Mouse (Mus musculus) kidney, postnatal 4 days (tissue): ENCODE measurements around the gene Gm28372.
"Not testable (repeated sequence)": the region's sequence is repeated elsewhere in the genome, so short reads cannot be mapped to it uniquely, and the experiment has no call there.

ENCODE experiments used
- DNase-seq, 2 experiments: peaks; one replicate each; pipeline ENCODE4 v3.0.0; 2021; ENCODE audit warnings: mixed read lengths in 2 of 2

The Gm28372 gene

DNA sequence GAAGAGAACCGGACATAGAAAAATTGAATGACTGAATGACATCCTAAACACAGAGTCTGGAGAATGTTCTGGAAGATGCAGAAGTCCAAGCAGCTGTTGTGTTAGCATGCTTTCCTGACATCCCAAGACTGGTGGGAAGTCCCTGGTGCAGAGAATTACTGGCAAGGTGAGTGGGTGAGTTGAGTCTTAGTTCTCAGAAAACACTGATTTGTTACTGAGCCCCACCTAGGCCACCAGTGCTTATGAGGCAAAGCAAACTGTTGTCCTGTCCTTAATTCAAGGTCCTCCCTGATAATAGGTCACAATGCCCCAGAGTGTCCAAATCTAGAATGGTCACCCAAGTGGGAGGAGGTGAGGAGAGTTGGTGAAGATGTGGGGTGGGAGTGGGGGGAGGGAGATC lies at the start of gene Gm28372, which contains the start of gene 1700020A23Rik:
Gene Gm28372, plus strand, starts transcription at position 301 of the 400 bp plus-strand sequence.
Gene 1700020A23Rik, plus strand, starts transcription at position 321 of the 400 bp plus-strand sequence.
- no peak for DNase-seq

DNA sequence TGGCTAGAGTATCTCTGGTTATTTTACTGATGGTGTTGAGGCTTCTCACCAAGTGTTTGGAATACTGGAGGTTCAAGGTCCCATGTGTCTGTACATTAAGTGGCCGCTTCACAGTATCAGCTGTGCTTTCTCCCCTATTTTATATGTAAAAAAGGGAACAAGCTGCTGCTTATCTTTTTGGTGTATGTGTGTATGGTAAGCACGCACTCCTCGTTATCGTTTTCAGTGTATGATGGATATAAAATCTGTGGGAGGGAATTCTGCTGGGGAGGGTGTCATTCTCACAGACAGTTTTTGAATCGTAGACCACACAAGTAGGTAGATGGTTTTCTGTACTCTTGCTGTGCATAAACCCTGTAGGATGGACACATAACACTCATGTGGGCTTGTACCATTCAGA lies 47.5 kb upstream of the Gm28372 start:
- DNase-seq: no peak

DNA sequence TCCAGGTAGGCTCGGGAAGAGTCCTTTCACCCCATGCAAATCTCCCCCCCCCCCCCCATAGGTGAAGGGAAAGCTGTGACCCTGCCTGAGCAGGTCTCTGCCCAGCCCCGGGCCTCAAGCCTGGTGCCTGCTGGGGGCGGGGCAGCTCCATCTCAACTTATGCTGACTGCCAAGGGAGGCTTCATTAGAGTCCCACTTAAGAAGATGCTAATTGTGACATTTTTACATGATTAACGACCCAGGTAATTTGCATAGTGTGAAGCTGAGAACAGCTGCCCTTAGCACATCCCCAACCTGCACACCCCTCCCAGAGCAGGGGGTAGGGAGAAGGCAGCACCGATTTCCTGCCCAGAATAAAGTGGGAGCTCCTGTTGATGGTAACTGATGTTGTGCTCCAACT lies 46.2 kb upstream of the Gm28372 start:
- no peak for DNase-seq

DNA sequence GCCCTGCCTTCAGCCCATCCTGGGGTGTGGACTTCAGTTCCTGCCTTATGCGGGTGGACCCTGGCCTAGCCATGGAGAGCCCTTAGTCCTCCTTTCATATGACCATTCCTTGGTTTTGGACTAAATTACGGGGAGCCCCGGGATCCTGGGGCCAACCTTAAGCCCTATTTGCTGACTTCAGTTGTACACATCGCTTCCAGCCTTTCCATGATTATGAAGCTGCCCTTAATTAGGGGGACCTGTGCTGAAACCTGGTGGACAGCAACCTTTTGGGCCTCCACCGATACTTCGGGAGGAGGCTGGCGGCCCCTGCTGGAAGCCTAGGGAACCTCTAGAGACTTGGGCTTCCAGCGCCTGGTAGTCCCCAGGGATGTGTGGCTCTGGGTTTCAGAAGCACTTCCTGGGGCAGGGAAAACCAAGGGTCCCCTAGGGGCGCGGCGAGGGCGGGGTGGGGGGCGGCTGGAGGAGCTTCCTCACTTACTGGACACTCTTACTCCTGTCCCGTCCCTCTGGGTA lies 42.5 kb upstream of the Gm28372 start:
- peak; percentile 85 to 87 for DNase-seq

DNA sequence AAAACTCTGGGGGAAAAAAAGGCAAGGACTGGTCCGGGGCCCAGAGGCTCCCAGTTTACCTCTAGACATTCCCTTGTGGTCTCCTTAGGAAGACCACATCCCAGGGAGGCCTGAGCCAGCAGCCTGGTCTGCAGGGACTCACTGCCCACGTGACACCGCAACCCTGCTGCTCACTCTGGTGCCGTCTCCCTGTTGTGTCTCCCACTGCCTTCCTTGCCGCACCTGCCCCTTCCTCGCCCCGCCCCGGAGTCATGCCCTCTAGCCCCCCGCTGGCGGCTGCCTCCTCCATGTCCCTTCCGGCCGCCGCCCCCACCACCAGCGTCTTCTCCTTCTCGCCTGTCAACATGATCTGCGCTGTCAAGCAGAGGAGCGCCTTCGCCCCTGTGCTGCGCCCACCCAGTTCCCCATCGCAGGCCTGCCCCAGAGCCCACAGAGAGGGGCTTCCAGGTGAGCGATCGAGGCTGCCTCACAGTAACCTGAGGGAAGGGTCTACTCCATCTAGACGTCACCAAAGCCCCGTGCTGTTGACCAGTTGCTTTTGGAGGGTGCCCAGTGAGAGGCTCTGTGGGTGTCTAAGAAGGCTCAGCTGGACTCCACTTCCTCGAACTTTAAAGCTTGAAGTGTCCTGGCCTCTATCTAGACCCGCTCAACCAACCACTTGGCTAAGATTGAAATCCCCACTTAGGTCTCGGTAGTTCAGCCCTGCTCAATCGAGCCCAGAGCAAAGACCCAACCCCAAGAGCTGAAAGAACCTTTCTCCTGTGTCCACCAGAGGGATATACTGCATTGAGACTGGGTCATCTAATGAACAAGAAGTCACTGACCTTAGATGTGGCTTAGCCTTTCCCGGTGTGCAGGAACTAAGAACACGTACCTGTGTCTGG lies 39.6 kb upstream of the Gm28372 start:
- DNase-seq: peak; percentile 59 to 72

DNA sequence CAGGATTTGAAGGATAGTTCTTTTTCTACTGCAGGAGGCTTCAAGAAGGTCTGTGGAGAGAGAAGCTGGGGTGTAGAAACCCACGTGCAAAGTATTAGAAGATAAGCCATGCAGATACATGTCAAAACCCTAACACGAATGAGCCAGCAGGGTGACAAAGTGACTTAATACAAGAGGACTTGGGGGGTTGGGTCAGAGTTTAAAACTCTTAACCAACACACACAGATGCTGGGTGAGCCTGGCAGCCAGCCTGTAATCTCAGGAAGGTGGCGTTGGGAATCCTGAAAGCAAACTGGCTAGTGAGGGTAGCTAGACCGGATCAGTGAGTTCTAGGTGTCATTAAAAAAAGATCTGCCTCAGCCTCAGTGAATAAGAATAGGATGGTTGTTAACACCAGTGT lies 37.7 kb upstream of the Gm28372 start:
- DNase-seq: no peak

DNA sequence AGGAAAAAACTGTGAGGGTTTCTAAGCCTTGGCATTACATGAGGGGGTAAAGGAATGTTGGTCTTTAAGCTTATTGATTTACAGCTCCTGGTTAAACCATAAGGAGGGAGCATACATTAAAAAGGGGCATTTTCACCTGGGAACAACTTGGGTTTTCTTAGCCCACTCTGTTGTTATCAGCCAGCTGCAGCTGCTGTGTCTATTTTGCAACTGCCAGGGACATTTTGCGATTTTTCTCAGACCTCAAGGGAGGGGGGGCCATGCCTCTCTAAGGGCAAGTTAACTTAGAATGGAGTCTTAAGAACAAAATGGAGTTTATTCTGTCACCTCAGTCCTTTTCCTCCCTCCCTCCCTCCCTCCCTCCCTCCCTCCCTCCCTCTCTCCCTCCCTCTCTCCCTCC lies 32.0 kb upstream of the Gm28372 start:
- DNase-seq: not testable (repeated sequence)

DNA sequence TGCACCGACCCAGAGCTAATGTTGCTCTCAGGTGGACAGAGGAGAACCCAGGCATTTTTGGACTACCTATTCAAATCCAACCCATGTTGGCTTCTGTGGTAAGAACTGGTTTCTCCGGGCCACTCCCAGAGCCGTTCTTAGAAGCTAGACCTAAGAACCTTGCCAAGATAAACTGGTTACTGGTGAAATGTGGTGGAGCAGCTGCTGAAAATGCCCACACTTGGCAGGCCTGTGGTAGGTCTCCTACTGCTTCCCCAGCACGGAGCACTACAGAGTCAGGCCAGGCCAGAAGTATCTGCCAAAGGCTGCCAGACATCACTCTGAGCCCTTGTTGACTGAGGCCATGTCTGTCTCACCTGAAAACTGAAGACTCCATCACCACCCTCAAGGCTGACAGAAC lies 30.1 kb upstream of the Gm28372 start:
- DNase-seq: no peak

DNA sequence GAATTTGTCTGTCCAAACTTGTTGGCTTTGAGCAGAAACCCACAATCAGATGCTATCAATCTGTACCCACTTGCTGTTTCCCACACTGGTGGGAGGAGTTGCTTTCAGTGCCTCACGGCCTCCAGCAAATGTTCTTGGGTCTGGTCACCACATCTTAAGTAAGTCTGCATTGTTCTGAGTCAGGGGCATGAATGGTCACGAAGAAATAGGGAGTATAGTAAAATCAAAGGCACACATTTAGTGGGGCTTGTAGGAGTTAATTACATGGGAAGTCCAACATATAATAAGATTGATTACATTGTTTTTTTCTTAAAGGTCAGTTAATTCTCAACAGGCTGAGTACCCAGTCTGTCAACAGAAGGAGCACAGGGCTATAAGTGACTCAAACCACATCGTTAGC lies 21.8 kb upstream of the Gm28372 start:
- DNase-seq: no peak

DNA sequence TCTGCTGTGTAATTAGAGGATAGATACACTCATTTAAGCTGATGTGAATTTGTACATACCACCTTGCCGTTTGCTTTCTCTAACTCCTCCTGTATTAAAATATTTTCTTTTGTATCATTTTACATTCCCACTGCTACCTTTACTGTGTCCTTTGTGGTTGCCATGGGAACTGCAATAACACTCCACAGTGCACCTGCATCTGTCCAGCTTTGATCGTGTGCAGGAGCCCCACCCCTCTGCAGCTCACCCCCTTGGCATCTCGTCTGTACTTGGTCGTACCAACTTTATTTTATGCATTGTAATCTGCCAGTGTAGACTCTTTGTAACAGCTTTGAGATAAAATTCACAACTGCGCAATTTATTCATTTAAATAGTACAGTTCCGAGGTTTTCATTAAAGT lies 21.1 kb upstream of the Gm28372 start:
- no peak for DNase-seq

DNA sequence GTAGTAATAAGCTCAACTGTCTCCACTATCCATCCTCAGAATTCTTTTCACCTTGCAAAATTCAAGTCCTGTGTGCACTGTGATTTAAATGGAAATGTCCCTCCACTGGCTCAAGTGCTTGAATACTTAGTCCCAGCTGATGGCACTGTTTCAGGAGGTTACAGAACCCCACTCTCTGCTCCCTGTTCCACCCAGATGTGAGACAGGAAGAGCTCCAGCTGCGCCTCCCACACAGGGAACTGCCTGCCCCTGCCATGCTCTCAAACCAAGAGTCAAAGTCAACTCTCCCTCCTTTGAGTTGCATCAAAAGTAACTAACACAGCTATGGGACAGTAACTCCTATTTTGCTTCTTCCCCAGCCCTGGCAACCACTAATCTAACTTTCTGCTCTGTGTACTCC lies 18.8 kb upstream of the Gm28372 start:
- no peak for DNase-seq

DNA sequence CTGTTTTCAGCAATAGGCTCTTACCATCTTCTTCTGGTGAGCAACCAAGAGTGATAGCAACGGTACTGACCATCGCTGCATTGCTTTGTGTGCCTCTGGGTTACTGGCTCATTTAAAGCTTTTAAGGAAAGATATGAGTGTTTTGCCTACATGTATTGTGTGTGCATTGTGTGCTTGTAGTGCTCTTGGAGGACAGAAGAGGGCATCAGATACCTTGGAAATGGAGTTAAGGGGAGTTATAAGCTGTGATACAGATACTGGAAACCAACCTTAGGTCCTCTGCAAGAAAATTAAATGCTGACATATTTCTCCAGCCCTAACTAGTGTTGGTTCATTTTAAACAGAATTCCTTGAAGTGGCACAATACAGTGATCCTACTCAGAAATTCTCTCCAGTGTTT lies 16.2 kb upstream of the Gm28372 start:
- DNase-seq: no peak

DNA sequence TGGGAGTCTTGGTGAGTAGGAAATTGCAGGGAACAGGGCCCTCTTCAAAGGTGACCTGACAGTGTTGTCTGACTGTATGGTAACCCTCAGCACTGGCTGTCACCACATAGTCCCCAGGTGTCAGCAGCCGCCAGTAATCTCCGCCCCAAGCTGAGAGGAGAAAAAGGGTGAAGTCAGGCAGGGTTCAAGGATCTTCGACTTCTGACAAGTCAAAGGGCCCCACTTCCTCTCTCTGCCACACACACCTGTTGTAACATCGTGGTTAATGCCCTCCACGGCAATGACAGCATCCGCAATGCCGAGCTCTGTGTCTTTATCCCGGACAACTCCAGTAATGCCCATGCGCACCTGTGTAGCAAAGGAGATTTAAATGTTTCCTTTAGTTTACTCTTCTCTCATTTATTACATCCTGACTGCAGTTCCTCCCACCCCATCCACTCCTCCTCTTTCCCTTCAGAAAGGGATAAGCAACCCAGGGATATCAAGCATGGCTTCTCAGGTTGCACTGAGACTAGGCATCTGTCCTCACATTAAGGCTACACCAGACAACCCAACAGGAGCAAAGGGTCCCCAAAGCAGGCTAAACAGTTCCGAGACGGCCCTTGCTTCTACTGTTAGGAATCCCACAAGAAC lies 13.9 kb upstream of the Gm28372 start:
- no peak for DNase-seq

DNA sequence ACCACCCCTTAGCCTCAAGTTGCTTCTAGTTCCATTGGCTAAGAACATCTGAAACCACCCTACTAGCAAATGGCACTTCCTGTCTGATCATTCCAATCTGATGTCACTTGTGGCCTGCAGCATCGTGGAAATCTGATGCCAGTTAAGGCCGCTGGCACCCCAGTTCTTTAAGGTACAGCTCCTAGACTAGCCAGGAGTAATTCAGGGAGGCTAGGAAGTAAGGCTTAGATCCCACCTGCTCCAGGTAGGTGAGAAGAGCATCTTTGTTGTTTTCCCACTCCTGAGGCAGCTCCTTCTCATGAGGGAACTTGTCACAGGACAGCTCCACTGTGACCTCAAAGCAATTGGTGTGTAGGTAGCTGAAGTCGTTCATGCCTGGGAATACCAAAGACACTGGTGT lies 12.2 kb upstream of the Gm28372 start:
- DNase-seq: no peak

DNA sequence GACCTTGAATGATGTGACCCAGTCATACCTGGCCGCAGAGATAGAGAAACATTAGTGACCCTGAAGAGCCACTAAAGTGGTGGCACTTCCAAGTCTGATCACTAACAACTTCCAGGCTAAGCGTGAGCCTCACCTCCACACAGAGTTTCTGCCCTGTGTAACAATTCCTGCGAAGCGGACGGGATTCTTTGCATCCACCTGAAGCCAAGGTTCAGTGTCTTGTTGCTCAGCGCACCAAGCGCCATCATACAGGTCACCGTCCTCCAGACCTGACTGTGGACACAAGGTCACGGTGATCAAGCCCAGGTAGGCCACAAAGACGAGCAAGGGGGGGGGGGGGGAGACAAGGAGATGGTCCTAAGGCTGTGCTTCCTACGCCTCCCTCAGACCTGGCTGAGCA lies 9.3 kb upstream of the Gm28372 start:
- DNase-seq: no peak

DNA sequence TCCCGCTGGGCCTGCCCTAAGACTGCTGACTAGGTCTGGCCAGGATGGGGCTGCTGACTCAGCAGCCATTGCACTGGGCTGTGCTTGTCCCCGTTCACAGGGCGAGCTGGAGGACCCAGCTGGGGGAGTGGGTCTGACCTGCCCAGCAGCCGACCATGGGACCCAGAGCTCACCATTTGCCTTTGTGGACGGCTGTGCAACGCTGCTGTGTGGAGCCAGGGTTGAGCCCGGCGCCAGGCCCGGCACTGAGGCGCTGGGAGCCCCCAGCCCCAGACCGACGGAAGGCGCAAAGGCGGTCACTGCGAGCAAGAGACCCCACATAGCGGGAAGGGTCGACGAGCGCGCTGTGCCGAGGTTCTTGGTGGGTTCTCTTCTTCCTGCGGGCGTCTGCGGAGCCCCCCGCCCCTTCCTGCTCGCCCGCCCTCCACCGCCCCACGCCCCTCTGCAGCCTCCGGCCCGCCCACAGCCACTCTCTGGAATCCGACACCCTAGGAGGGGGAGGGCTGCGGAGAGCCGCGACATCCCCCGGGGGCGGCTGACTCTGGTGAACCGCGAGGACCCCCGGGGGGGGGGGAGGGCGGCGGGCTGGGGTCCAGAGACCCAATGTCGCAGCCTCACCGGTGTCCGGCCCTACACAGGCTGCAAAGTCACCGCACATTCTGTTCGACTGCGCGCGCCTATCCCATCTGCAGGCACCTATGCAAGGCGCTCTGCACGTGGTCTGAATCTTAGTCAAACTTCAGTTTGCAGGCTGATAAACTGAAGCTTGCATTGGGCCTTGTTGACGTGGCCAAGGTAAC lies 7.7 kb upstream of the Gm28372 start, which contains the start of gene Cpxm1:
Gene Cpxm1, minus strand, starts transcription at position 389 of the 800 bp plus-strand sequence.
- peak; percentile 73 to 80 for DNase-seq

DNA sequence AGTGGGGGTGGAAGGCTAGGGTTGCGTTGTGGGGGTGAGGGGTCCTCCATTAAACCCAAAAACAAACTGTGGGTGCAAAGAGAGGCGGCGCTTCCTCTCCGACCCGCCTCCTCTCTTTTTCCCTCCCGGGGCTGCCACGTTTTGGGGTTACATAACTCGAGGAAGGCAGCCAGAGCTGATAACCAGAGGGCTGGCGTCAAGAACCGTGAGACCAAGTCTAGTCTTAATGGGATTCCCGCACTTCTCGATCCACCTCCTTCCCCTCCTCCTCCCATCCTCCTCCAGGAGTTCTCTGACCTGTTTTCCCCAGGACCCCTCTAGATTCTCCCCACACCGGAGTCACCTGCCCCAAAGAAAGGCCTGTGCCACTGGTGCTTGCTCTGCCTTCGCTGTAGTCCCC lies 6.9 kb upstream of the Gm28372 start:
- peak in 1 of 2 experiments; percentile 23 for DNase-seq

DNA sequence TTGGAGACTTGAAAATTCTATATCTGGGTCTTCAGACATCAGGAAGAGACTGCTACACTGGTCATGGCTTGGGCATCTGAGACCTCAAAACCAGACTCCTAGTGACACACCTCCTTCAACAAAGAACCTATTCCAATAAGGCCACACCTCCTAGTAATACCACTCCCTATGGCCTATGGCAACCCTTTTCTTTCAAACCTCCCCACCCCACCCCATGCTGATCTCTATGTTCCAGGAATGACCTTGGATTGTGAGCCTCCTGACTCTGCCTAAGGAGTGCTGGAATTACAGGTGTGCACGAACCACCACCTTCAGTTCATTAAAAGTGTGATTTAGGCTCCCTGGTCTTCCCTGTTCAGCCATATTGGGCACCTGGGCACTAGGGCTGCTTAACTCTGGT lies 5.0 kb upstream of the Gm28372 start:
- no peak for DNase-seq

DNA sequence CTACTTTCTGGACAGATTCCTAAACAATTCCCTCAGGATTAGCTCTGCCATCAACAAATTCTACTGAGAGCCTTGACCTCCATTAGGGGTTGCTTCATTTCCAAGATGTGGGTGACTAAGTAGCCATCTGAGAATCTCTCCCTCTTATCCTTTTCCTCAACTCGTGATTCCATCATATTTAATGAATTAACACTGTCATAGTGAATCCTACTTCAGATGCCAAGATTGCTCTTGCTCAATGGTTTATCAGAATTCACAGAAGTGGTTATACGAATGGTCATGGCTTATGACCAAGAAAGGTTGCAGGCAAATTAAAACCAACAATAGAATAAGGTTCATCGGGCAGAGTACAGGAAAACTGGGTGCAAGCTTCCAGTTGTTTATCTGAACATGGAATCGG lies 3.1 kb upstream of the Gm28372 start:
- no peak for DNase-seq

DNA sequence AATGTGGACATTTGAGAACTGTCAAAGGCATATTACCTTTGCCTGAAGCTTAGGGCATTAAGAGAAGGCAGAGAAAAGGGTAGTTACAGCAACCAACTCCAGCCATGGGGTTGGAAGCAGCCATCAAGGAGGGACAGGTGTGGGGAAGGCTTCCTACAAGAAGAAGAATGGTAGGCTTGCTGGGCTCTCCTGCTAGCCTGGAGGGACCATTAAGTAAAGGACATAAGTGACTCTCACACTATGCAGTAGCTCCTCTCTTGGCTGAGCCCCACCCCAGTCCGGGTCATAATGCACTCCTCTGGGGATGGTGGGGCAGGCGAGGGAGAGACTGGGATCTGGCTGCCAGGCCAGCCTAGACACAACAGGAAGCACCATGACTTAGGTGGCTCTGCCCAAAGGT lies 1.1 kb downstream of the Gm28372 start, which contains the start of gene Tmem239:
Gene Tmem239, plus strand, starts transcription at position 301 of the 400 bp plus-strand sequence.
- DNase-seq: no peak

DNA sequence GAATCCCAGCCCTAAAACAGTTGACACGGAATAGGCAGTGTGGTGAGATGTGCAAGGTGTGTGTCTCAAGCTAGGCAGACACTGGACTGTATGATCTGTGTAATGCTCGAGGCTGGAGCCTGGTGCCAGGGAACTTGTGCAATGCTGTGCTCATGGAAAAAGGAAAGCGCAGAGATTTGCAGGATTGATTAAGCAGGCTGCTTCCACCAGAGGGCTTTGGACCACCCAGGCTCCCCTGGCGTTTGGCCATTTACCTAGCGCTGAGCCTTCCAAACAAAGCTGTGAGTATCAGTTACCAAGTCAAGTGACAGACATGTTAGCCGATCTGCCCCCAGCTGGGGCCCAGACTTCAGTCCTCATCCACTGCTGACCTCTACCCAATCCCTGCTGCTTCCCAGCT lies 3.2 kb downstream of the Gm28372 start:
- peak in 1 of 2 experiments; percentile 30 for DNase-seq

DNA sequence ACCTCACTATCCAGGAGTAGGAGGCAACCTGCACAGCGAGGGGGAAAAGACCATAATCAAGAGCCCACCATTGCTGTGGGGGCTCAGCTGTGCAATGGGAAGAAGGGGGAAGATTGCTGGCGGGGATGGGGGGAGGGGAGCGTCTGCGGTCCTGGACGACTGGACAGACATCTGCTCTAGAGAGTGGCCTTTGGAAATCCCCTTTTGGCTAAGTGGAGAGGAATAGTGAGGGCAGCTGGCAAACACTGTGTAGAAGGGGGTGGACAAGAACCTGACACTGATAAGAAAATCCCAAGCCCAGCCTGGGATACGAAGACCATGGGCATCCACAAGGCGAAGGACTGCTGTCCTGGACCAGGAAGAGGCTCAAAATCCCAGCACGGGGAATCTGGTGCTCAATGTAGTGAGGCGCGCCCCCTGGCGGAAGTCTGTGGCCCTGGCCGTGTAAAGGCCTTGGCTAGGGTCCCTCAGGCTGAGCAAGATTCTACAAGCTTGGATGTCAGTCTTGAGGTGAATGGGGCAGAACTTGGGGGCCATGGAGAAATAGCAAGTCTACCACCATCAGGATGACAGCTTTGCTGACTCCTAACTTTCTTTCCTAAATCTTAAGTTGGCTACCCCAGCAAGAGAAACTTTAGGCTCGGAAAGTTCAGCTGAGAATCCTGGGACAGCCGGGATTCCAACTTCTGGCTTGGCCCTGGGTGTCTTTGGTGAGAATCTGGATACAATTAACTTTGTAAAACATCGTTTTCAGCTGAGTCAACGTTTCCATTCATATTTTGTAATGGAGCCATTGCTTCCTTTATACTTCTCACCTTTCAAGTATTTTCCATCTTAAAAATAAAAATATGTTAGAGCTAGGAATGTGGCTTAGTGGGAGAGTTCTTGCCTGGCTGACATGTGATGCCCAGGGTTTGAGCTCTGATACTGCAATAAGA lies 6.8 kb downstream of the Gm28372 start:
- peak; percentile 93 to 94 for DNase-seq
